Mouse (Mus musculus): ENCODE measurements at regions not wholly inside any gene's neighbourhood (a gene's known extent, or its start where the extent isn't known, plus 50 kb on each side); places are given as distances from the start of the nearest gene placed in this dataset.

DNA sequence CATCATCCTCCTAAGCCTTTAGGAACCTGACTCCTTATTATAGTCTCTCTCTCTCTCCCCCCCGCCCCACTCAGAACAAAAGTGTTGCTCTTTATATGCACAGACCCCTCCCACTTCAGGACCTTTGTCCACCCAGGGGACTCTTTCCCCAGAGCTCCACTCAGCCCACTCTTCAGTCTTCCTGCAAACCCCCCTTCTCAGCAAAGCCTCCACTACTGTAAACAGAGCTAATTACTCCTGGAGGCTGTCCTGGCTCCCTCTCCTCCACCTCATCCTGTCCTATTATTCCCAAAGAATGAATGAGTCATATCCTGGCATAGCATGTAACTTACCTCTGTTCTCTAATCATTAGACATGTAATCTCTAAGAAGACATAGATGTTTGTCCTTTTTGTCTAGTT is 82.8 kb upstream of the Galnt15 start:
- DNase-seq, result peak; percentile 38 to 60

DNA sequence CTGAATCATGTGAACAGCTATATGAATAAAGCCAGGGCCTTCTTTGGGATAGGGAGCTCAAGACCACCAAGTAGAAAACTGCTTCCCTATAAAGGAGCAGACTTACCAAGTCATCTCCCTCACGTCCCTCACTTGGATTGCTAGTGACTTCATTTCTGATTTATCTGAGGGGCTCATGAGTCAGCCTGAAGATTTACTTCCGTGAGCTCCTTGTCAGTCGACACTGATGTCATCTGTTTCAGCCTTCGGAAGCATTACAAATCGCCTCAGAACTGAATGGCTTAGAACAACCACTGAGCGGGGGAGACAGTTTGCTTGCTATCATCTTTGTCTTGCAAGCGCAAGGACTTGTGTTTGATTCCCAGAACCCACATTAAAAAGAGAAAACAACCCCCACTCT is 81.5 kb upstream of the Galnt15 start:
- no peak for DNase-seq

DNA sequence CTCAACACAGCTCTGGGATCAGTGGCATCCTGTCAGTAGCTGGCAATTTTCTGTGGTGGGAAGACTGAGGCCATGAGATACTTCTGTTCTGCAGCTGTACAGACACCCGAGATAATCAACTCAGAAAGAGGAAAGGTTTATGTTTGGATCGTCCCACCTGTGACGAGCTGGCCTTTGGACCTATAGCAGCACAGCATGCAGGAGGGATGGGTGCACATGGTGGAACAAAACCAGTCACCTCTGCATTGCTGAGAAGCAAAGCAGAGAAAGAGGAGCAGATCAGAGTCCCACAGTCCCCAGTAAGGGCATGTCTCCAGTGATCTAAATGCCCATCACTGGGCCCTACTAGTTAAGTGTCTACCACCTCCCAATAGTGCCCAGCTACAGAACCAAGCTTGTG is 76.9 kb upstream of the Galnt15 start:
- DNase-seq, result no peak

DNA sequence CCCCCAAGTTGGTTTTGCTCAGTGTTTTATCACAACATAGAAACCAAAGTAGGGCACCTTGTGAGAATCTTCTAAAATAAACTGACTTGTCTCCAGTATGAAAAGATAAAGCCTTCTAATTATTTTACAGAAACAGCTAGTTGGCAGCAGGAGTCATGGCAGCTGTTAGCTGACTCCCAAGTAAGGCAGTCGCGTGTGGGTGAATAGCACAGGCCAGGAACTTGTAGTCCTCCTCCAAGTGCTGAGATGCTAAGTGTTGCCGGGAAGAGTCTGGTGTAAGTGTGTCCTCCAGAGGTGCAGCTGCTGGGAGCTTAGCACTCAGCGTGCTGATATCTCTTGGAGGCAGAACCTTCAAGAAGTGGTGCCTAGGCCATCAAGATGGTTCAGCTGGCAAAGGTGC is 75.0 kb upstream of the Galnt15 start:
- DNase-seq, result no peak

DNA sequence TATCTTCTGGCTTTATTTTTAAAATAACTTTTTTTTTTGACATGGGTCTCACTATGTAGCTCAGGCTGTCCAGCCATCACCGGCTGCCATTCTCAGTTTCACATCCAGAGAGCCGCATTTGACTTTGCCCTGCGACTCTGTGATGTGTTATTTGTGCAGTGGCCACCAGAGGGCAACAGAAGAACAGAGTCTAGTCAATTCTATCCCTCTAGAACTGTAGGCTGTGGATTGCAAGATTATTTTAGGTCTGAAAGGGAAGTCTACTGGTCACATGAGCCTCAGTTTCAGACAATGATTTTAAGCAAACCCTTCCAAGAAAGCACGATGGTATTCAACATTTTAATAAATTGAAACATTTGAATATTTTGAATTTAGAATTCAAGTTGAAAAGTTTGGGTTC is 73.8 kb upstream of the Galnt15 start:
- DNase-seq, result peak; percentile 65 to 85

DNA sequence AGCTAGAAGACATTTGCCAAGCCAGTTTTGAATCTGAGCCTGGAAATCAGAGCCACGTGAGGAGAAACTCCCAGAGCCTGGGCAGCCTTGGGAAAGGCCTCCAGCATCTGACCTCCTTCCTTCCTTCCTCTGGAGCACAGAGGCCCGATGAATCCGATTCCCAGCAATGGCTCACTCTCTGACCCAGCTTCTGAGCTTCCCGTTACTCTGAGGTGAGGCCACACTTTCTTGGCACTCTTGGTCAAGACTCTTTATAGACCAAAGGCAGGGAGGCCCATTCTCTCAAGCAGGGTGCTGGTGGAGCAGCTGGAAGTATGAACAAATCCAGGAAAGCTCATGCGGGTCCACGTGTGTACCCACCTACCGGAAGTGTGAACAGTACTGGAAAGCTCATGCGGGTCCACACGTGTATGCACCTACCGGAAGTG is 71.6 kb upstream of the Galnt15 start:
- DNase-seq, result no peak

DNA sequence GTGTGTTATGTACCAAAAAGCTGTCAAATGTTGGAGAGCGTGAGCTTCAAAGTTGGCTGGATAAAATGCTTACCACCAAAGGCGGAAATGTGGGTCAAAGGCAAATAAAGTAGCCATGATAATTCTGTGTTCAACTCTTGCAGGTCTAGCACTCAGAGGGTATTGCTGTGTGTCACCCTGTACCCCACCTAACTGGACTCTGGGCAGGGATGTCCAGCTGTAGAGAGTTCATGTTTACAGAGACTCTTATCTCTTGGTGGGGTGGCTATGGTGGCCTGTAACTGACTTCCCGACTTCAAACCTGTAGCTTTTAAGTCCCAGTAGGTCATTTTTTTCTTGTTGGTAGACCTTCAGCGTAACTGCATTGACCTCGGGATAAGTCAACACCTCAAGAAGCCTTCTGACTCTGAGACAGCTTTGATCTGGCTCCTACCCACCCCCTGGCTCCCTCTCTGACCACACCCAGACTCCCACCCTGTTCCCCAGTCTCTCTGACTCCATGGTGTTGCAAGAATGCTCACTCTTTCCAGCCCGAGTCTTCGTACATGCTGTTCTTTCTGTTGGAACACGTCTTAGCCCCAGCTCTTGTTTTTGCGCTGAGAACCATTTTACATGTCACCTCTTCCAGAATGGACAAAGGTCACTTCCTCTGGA is 68.5 kb upstream of the Galnt15 start:
- no peak for DNase-seq

DNA sequence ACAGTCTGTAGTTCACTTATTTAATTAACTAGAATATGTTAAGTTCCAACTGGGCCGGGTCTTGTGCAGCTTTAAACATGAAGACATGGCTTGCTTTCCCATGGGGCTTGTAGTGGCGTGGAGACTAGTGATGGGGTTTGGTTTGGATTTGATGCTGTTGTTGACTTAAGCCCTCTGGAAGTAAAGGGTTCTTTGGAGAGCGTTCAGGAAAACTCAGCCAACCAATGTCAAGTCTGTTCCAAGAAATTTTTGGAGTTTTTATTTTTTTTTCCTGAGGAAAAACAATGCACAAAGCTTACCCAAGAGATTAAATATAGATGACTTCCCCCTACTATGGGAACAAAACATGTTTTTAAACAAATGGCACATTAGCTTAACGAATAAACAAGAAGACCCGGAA is 67.3 kb upstream of the Galnt15 start:
- peak in 1 of 2 experiments; percentile 19 for DNase-seq

DNA sequence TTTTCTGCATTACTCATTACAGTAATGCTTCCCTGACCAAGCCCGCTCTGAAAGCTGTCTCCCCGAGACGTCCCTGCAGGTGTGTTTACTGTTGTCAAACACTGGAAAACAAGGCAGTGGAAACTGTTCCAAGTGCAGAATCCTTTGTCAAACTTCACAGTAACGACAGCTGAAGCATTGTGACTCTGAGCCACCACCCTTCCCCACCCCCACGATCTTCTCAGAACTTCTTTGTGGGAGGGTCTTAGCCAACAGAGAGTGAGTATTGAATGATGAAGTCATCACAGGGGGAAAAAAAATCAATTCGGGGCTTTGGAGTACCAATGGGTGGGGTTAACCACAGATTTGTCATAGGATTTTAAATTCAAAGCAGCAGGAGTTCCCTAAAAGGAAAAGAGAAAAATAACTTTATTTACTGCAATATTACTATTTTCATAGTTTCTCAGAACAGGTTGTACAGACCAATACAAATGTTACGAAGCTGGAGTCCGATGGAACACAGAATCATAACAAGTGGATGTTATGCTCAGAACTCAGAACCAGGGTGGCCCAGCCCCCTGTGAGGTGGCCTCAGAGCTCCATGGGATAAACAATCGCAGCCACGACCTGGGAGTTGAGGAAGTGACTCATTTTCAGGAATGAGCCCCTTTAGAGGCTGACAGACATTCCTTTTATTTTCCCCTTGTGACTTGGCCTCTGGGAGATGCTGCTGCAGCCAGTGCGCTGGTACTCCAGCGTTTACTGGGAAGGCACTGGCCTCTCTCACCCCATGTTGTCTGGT is 65.5 kb upstream of the Galnt15 start:
- peak; percentile 29 to 51 for DNase-seq

DNA sequence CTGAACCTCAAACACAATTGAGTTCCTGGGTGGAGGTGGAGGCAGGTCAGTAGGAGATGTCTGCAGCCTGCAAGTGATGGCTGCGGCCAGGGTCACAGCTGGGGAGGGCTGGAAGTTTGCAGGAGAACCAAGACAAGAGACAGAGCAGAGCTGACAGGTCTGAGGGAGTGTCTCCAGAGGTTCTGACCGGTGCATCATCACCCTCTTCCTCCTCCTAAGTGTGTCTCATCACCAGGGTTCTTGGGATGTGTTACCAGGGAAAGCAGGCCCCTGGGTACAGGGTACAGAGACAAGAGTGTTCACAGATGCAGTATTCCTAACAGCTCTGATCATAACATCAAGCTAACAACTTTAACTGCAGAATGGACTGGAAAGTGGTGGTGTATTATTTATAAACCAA is 64.7 kb upstream of the Galnt15 start:
- DNase-seq, result no peak

DNA sequence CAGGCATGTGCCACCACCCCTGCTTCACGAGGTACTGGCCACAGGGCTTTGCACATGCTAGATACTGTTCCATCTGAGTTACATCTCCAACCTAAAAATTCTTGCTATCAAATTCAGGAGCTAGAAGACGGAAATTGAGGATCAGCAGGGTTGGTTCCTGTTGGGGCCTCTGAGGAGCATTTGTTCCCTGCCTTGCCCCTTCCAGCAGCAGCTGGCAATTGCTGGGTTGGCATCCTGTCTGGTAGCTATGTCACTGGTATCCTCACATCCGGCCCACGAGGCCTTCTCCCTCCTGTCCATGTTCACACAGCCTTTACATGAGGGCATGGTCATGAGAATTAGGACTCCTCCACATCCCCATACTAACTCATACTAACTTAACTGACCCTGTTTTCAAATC is 64.0 kb upstream of the Galnt15 start:
- no peak for DNase-seq

DNA sequence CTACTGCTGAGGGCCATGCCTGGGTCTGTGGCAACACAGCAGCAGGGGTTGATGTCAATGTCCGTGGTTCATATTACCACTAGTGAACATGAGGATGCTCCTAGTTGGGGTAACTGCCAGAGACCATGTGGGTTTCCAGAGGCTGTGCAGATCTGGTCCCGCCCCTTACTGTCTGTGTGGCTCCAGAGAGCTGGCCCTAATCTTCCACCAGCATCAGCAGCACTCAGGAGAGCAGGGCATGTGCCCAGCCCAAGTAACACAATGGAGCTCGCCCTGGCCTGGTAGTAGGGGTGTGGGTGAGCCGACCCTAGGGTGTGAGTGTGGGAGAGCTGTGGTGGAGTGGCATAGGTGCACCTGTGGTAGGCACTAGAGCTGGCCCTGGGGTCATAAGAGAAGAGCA is 59.3 kb upstream of the Galnt15 start:
- DNase-seq, result no peak

DNA sequence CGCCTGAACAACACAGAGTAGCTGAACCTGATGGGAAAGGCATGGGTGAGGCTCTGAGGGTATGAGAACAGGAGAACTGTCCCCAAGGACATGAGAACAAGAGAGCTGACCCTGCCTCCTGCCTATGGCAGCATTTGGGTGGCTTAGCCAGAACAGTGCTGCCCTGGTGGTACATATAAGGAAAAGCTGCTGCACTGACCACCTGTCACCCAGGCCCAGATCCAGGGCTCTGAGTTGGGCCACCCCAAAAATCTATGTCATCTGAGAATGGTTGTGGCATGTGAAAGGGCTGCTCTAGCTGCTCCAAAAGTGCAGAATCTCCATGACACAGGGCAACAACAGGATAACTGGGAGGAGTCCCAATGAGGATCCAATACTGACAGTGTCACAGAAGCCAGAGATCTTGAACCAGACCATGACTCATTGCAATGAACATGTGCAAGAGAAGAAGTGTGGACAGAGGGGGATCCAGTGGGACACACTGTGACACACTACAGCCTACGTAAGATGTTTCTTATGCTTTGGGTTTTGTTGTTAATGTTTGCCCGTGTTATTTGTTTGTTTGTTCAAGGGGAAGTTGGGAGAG is 58.5 kb upstream of the Galnt15 start:
- DNase-seq, result no peak

DNA sequence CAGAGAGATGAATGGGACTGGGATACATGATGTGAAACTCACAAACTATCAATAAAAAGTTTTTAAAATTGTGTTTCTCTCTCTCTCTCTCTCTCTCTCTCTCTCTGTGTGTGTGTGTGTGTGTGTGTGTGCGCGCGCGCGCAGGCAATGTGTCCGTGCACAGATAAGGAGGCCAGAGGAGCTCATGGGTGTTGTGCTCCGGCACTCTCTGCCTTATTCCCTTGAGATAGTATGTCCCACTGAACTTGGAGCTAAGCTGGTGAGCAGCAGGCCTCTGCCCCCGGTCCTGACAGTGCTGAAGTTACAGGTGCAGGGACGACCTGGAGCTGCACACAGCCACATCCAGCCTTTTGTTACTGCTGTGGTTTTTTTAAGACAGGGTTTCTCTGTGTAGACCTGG is 57.9 kb upstream of the Galnt15 start:
- no peak for DNase-seq

DNA sequence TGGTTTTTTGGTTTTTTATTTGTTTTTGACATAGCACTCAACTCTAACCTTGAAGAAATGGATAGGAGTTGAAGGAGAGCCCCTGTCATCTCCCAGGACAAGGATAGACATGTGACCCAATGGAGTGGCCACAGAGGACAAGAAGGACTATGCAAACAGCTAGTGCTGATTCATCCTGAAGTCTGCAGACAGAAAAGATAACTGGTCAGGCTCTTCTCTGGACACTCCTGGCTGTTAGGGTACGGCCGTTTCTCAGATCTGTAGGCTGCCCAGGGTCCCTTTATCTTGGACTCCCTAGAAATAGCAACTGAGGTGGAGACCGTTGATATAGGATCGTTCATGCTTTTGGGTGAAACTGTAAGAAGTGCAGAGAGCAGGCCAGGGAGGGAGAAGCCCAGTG is 55.1 kb upstream of the Galnt15 start:
- no peak for DNase-seq

DNA sequence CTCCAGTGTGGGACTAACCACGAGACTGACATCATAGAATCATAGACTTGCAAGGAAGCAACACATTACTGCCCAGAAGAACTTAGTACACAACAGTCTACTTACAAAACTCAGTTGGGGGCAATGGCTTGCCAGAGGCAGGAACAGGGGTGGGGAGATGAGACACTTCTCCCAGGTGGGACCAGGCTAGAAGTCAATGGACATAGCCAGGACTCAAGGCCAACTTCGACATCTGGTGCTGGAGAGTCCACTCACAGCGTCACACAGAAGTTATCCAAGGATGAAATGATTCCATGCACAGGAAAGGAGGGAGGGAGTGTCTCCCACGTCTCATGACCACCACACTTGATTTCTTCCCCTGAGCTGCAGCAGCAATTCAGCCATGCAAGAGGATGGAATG is 50.6 kb upstream of the Galnt15 start:
- DNase-seq, result no peak

DNA sequence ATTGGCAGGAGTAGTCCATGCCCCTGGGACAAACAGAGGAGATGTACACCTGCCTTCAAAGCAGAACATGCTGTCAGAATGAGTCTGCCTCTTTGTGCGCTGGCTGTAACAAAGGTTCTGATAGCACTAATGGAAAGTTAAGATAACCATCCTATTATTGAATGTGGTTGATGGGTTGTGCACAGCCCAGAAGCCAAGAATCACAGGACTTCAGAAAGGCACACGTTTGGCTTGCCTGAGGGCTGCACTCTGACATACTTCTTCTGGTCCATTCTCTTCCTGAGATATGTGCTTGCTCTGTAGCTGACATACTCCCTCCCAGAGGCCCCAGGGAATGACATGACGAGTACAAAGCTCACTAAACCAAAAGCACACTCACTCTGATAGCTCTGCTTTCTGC is 50.1 kb upstream of the Galnt15 start:
- DNase-seq, result no peak

Data from lung, postnatal 4 days (tissue).